Mouse (Mus musculus) megakaryocyte, embryonic 14.5 days (primary cell): ENCODE results near the gene Notum.

Experiments used
- FLI1 ChIP-seq: IDR thresholded peaks from 2 replicates; pipeline ENCODE4 v1.6.1; 2012; ENCODE audit warnings: low read length, inconsistent platforms, mixed read lengths
- GATA1 ChIP-seq: IDR thresholded peaks from 3 replicates; pipeline ENCODE4 v1.6.1; 2012; ENCODE audit warnings: mixed read lengths, low read length, inconsistent platforms, borderline replicate concordance

GRCm38 (mm10) chr11:120629341-120629730 lies 31.6 kb downstream of the Notum start:
- no peak for TF ChIP-seq GATA1
- TF ChIP-seq FLI1 = no peak
